Mouse (Mus musculus) cerebellum, adult (tissue): ENCODE data around the gene Npr3.

Experiments used
- ATAC-seq: cut with Nextera tagmentation; 2 replicates; pipeline ENCODE4 v1.9.2; 2017; ENCODE audit warnings: mild to moderate bottlenecking, moderate library complexity, mixed read lengths; ENCODE audit not compliant: insufficient number of reproducible peaks, low FRiP score, low TSS enrichment

Npr3 gene

DNA sequence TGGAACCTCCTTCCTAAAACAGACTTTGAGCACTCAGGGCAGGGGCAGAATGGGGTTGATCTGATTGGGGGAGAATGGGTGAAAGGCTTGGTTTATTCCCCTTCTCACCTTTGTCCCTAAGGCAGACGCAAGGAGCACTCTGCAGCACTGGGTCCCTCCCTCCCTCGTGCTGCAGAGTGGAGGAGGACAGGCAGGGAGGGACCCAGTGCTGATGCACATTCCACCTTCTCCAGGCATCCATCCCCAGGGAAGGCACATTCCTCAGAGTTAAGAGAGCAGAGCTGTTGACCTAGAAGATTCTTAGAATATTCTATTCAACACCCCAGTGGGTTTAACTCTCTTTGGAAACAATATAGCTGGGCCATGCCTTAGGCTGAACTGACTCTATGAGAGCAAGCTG lies 112.5 kb downstream of the Npr3 start:
- no peak for ATAC-seq
